Mouse (Mus musculus): ENCODE measurements at regions not wholly inside any gene's neighbourhood (a gene's known extent, or its start where the extent isn't known, plus 50 kb on each side); places are given as distances from the start of the nearest gene placed in this dataset.

DNA sequence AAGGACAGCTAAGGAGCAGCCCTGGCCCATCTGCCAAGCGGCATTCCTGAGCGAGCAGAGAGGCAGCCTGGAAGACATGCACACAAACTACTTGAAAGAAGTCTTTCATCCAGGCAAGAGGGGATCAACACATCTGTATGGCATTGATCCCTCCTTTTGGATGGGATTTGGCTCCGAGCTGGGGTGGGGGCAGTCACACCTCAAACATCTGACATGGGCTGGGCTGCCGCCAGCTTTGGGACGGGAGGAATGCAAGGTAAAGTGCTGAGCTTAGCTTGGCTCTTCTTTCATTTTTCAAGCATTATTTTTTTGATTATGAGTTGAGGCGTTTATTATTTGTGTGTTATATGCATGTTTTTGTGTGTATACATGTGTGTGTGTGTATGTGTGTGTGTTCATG is 165.9 kb downstream of the 1500009L16Rik start:
- DNase-seq = no peak
- intact Hi-C loops (cut with DNase I) = no loop called here

DNA sequence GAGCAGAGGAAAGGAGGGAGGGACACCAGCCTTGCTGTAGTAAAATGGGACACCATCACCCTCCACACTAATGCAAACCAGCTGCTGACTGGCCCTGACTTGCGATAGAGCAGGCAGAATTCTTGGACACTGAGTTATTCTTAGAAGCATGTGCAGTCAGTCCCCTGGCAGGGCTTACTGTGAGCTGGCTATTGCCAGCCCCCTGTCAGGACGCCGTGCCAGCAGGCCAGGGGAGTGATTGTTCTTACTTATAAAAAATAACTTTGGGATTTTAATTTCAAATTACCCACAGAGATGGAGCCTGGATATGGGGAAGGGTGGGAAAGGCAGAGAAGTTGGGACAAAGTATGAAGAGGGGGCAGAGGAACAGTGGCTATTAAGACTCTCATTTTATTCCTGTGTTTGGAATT is 173.1 kb downstream of the 1500009L16Rik start:
- peak; percentile 83 to 85 for DNase-seq
- intact Hi-C loops (cut with DNase I) = no loop called here

DNA sequence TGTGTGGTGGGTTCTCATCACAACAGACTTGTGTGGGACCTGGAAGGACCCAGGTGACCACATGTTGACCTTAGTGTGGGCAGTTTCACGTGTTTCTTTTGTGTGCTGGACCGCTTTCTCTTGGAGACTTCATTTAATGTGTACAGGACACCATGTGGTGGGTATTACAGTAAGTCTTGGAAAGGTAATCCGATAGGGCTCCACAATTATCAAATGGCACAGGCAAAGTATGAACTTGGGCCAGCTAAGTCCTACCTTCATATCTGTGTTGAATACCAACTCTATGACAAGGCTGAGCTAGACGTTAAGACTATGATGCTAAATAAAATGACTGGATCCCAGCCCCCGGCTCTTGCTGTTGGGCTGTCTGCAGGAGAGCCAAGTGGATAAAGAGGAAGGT is 173.5 kb downstream of the 1500009L16Rik start:
- no peak for DNase-seq
- intact Hi-C loops (cut with DNase I) = no loop called here

- no peak for DNase-seq
- intact Hi-C loops (cut with DNase I) = no loop called here
These were observed 174.9 kb downstream of the 1500009L16Rik start for GRCm38 (mm10) chr10:83897558-83897957.

DNA sequence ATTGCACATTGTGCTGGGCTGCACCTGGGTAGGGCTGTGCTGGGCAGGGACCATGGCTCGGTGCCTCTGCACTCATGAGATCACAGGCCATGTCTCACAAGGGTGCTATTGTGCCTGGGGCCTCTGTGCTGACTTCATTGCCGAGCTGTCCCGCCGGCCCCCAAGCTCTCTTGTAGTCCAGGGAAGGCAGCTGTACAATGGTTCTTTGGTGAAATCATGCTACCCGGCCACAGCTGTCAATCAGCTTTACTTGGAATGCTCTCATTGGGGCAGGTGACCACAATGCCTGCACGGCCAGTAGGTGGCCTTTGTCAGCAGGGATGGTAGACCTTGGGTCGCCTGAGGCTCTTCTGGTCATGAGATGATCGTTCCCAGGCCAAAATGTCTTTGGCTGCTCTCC is 184.1 kb downstream of the 1500009L16Rik start:
- intact Hi-C loops (cut with DNase I) = no loop called here
- peak; percentile 53 to 58 for DNase-seq

GRCm38 (mm10) chr10:83910649-83911370 is 188.1 kb downstream of the 1500009L16Rik start:
- intact Hi-C loops (cut with DNase I) = no loop called here
- no peak for DNase-seq

DNA sequence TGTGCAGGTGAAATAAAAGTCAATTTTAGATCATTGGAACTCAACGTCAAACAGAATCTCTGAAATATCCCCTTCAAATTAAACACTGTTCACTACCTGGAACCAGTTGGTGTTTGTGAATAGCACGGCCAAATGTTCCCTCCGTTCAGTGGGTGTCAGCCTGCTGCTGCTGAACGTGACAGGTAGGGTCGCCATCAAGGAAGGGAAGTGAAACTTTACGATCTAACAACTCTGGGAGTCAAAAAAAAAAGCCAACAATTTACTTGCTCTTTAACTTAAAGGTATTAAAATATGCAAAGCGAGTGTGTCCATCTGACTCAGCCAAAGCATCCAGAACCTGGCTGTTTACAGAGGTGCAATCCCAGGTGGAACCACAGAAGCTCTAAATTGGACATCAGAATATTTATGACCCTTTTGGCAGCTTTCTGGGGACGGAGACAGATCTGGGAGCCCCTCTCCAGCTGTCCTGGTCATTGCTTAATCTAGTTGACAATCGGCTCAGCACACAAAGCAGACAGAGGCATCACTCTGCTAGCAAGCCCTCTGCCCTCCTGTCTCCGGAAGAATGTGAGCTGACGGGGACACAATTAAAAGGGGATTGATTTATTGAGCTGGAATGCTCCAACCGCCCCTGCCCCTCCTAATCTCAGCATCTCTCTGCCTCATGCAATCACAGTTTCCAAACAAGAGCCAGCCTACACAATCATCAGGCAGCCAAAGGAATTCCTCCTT is 191.9 kb downstream of the 1500009L16Rik start:
- intact Hi-C loops (cut with DNase I) = no loop called here

GRCm38 (mm10) chr10:83915133-83915730 is 192.6 kb downstream of the 1500009L16Rik start:
- intact Hi-C loops (cut with DNase I) = no loop called here
- DNase-seq = no peak

More for the DNA sequence above, 191.9 kb downstream of the 1500009L16Rik start:
- no peak for DNase-seq

DNA sequence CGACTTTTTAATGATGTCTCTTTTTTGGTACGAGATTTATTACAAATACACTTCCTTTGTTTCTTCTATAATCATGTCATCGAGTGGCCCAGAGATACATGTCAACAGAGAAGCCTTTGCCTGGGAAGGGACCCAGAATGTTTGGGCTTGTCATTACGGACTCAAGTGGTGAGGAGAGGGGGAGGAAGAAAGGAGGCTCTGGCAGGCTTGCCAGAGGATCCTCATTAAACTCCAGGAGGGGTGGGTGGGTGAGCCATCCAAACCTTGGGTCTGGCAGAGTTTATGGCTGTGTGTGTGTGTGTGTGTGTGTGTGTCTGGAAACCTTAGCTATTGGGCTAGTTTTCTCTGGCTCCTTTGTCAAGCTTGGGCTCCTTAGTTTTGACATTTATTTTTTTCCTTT is 204.3 kb downstream of the 1500009L16Rik start:
- intact Hi-C loops (cut with DNase I) = no loop called here
- DNase-seq = peak in 1 of 2 experiments; percentile 25

DNA sequence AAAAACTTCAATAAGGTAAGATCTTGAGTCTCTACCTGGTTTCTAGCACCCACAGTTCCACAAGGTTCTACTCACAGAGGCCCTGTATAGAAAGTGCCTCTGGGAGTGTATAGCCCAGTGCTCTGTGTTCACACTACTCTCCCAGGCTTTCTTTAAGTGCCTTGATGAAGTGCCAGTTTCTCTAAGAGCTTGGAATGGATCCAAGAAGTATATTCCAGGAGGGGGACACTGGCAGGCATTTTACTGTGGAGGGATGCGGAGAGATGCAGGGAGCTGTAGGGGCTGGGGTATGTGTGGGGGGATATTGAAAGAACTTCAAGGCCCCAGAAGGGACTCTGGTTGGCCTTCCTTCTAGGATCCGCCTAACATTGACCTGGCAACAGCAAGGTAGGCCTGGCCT is 204.9 kb downstream of the 1500009L16Rik start:
- intact Hi-C loops (cut with DNase I) = no loop called here

DNA sequence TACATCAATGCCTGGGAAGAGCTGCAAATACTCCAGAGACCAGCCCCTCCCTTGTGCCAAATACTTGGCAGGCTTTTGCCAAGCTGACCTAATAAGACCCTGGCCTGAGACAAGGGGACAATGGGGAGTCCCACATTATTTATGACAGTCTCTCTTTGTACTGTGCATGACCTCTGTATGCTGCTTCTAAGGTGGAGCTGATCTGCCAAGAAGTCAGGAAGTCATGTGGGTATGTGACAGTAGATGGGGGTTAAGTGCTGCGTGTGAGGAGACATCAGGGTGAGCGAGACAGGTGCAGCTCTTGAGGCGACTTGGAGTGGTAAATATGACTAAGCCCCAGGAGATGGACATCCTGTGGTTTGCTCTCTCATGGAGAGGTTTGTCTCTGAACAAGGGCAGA is 209.1 kb downstream of the 1500009L16Rik start:
- intact Hi-C loops (cut with DNase I) = no loop called here
- DNase-seq = no peak

More for the DNA sequence above, 204.9 kb downstream of the 1500009L16Rik start:
- DNase-seq = no peak

GRCm38 (mm10) chr10:83933201-83933600 is 210.5 kb downstream of the 1500009L16Rik start:
- no peak for DNase-seq
- intact Hi-C loops (cut with DNase I) = no loop called here

- intact Hi-C loops (cut with DNase I) = no loop called here
These were observed 211.8 kb downstream of the 1500009L16Rik start for GRCm38 (mm10) chr10:83934498-83934897.

GRCm38 (mm10) chr10:83937168-83937567 is 214.5 kb downstream of the 1500009L16Rik start:
- intact Hi-C loops (cut with DNase I) = no loop called here
- DNase-seq = peak; percentile 46 to 52

More at GRCm38 (mm10) chr10:83934498-83934897, 211.8 kb downstream of the 1500009L16Rik start:
- peak in 1 of 2 experiments; percentile 32 for DNase-seq

GRCm38 (mm10) chr10:83942101-83942500 is 219.4 kb downstream of the 1500009L16Rik start:
- peak; percentile 38 to 40 for DNase-seq
- intact Hi-C loops (cut with DNase I) = no loop called here

DNA sequence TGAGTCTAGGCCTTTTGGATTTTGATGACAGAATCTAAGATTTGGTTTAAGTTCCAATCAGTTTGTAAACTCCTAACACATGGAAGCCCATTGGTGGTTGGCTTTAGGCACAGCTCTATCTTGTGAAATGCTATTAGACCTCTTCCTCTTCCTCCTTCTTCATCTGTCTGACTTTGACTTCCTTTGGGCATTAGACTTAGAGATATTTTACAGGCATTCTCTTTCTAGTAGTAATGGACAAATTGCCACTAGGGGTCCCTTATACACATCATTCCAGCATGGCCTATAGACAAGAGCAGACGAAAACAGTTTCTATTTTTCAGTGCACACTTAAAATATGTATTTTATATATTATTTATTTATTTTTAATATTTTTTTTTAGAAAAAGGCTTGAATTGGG is 221.5 kb downstream of the 1500009L16Rik start:
- DNase-seq = no peak
- intact Hi-C loops (cut with DNase I) = no loop called here

- intact Hi-C loops (cut with DNase I) = no loop called here
- DNase-seq = no peak
These were observed 222.2 kb downstream of the 1500009L16Rik start for GRCm38 (mm10) chr10:83944897-83945296.

DNA sequence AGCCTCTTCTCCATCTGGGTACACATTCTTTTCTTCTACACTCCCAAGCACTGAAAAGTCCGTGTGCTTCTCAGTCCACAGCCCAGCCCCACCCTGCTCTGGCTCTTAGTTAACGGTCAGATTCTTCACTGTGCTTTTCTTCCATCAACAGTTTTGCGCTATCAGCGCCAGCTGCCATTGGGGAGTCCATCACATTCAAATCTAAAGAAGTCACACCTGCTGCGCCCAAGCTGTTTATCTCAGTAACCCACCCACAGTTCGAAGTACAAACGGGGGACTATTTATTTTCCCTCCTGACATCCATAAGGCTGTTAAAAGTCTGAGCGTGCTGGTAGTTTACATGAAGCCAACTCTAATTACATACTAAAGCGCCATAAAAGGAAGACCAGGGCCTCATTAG is 222.8 kb downstream of the 1500009L16Rik start:
- DNase-seq = no peak
- intact Hi-C loops (cut with DNase I) = no loop called here

GRCm38 (mm10) chr10:83946186-83947176 is 223.8 kb downstream of the 1500009L16Rik start:
- intact Hi-C loops (cut with DNase I) = no loop called here
- no peak for DNase-seq

GRCm38 (mm10) chr10:83957118-83957759 is 234.6 kb downstream of the 1500009L16Rik start:
- intact Hi-C loops (cut with DNase I) = no loop called here

More at GRCm38 (mm10) chr10:83957118-83957759, 234.6 kb downstream of the 1500009L16Rik start:
- DNase-seq = no peak
